Mouse (Mus musculus): ENCODE results near the gene Nbl1.

Nbl1 gene

GRCm38 (mm10) chr4:139074060-139074459, 18.7 kb downstream of the Nbl1 start:
- intact Hi-C loops (cut with DNase I) = no loop called here

- intact Hi-C loops (cut with DNase I) = no loop called here
Observed at GRCm38 (mm10) chr4:139068287-139068686, 24.5 kb downstream of the Nbl1 start.

GRCm38 (mm10) chr4:139064831-139065230, 28.0 kb downstream of the Nbl1 start:
- intact Hi-C loops (cut with DNase I) = no loop called here

GRCm38 (mm10) chr4:139059569-139059968, 33.2 kb downstream of the Nbl1 start:
- intact Hi-C loops (cut with DNase I) = no loop called here

GRCm38 (mm10) chr4:139058029-139058428, 34.8 kb downstream of the Nbl1 start:
- intact Hi-C loops (cut with DNase I) = no loop called here

GRCm38 (mm10) chr4:139057291-139057690, 35.5 kb downstream of the Nbl1 start:
- intact Hi-C loops (cut with DNase I) = no loop called here

- intact Hi-C loops (cut with DNase I) = no loop called here
Observed at GRCm38 (mm10) chr4:139055744-139056143, 37.0 kb downstream of the Nbl1 start.

GRCm38 (mm10) chr4:139055336-139055735, 37.5 kb downstream of the Nbl1 start:
- intact Hi-C loops (cut with DNase I) = no loop called here

- intact Hi-C loops (cut with DNase I) = no loop called here
Observed at GRCm38 (mm10) chr4:139054300-139054923, 38.4 kb downstream of the Nbl1 start.

- intact Hi-C loops (cut with DNase I) = no loop called here
Observed at GRCm38 (mm10) chr4:139053391-139053790, 39.4 kb downstream of the Nbl1 start.

- intact Hi-C loops (cut with DNase I) = no loop called here
Observed at GRCm38 (mm10) chr4:139052796-139053195, 40.0 kb downstream of the Nbl1 start.

GRCm38 (mm10) chr4:139048518-139048917, 44.3 kb downstream of the Nbl1 start:
- intact Hi-C loops (cut with DNase I) = no loop called here

- intact Hi-C loops (cut with DNase I) = no loop called here
Observed at GRCm38 (mm10) chr4:139046354-139046753, 46.4 kb downstream of the Nbl1 start.

GRCm38 (mm10) chr4:139044566-139044965, 48.2 kb downstream of the Nbl1 start:
- intact Hi-C loops (cut with DNase I) = no loop called here

GRCm38 (mm10) chr4:139043600-139043999, 49.2 kb downstream of the Nbl1 start:
- intact Hi-C loops (cut with DNase I) = no loop called here

- intact Hi-C loops (cut with DNase I) = no loop called here
Observed at GRCm38 (mm10) chr4:139042611-139043010, 50.2 kb downstream of the Nbl1 start.

GRCm38 (mm10) chr4:139040084-139040839, 52.5 kb downstream of the Nbl1 start:
- intact Hi-C loops (cut with DNase I) = no loop called here

GRCm38 (mm10) chr4:139037795-139038607, 54.8 kb downstream of the Nbl1 start:
- intact Hi-C loops (cut with DNase I) = no loop called here

- intact Hi-C loops (cut with DNase I) = no loop called here
Observed at GRCm38 (mm10) chr4:139035799-139036198, 57.0 kb downstream of the Nbl1 start.

- intact Hi-C loops (cut with DNase I) = no loop called here
Observed at GRCm38 (mm10) chr4:139034942-139035341, 57.9 kb downstream of the Nbl1 start.

- intact Hi-C loops (cut with DNase I) = no loop called here
Observed at GRCm38 (mm10) chr4:139034540-139034939, 58.3 kb downstream of the Nbl1 start.

GRCm38 (mm10) chr4:139034010-139034367, 58.8 kb downstream of the Nbl1 start:
- intact Hi-C loops (cut with DNase I) = no loop called here

Measured in adrenal gland (tissue).